Comparison of ENCODE assay signal across 24 mouse cellular contexts in genomic region chr19:37506614-37507013, GRCm38 (mm10). TPM values are rescaled to one million over a fixed set of nuclear protein-coding genes. Genes with fewer than 3 reads are reported as not detected.
A peak's percentile ranks its signal among the peaks of the same experiment; 100 is the strongest.
DNase-seq lines count a peak whose midpoint lies in the region; ATAC-seq and TF ChIP-seq lines count a peak whose summit lies in the region.
"Had no signal": no experiment of that assay in that cellular context is flagged by ENCODE, and none has a peak within 500 bp of the region (broad histone marks: within the 10 kb centered on the region; RNA-seq: fewer than 3 reads in every experiment).

No protein-coding gene starts in this region.

- H3K36me3 ChIP-seq in heart, postnatal 0 days (replicated peaks; ENCODE audit: control insufficient read depth, insufficient read depth, low read length), result no peaks in the 10 kb centered on the region
- H3K36me3 ChIP-seq: heart, embryonic 13.5 days; intestine, embryonic 15.5 days; limb, embryonic 13.5 days had no signal

- TF ChIP-seq EP300 in heart, postnatal 0 days (IDR thresholded peaks at IDR 0.05; ENCODE audit: low read depth), result 0 out of 2 replicates have a peak, but pooled peaks have one; percentile 60

- DNase-seq in gastrocnemius, adult 2 months, result no peak
- DNase-seq in gastrocnemius, postnatal 25 days, result no peak
- no peak for DNase-seq in heart, postnatal 0 days (ENCODE audit: low spot score)
- no peak for DNase-seq in heart, adult 9 months (ENCODE audit: low spot score in 2 of 2)
- peak; percentile 25 for DNase-seq in kidney, postnatal 10 days
- no peak for DNase-seq in kidney, adult 18-20 months
- peak; percentile 19 for DNase-seq in R1 (ENCODE audit: low read depth, low spot score)
- no peak for DNase-seq in adrenal gland, postnatal 4 days (ENCODE audit: low spot score in 2 of 2)
- DNase-seq: cerebellum, adult 18-20 months; cerebellum, postnatal 10 days; midbrain, embryonic 14.5 days; thymus, adult 2 months; thymus, postnatal 36 days had no signal

- H3K4me2 ChIP-seq in heart, postnatal 0 days (ENCODE audit: low read depth, low read length), result 0 out of 2 replicates have a peak overlapping the region, but pooled peaks have one; percentile 4
- H3K4me2 ChIP-seq: heart, embryonic 13.5 days; intestine, embryonic 15.5 days; limb, embryonic 13.5 days; liver, embryonic 11.5 days had no signal

- no peaks in the 10 kb centered on the region for H3K4me1 ChIP-seq in heart, postnatal 0 days (ENCODE audit: control insufficient read depth, insufficient read depth)
- H3K4me1 ChIP-seq: intestine, embryonic 15.5 days; limb, embryonic 13.5 days had no signal

- no peak for TF ChIP-seq CTCF in gastrocnemius, adult 2 months (IDR thresholded peaks at IDR 0.05)
- TF ChIP-seq CTCF in heart, postnatal 0 days (IDR thresholded peaks at IDR 0.05; ENCODE audit: low read depth), result no peak

- peak; percentile 55 for ATAC-seq in heart, postnatal 0 days (ENCODE audit: insufficient read depth, low read depth)
- ATAC-seq: forebrain, embryonic 16.5 days; hindbrain, postnatal 0 days; intestine, embryonic 15.5 days; lung, postnatal 0 days; Patski had no signal

- no peak overlapping the region for H3K9ac ChIP-seq in heart, postnatal 0 days (replicated peaks; ENCODE audit: low read depth, low read length)
- H3K9ac ChIP-seq: heart, embryonic 13.5 days; intestine, embryonic 15.5 days; limb, embryonic 13.5 days had no signal

- intact Hi-C loops in gastrocnemius, adult 2 months (cut with DNase I), result no loop called here

- 57% methylated on average over 5 of the region's 5 CpGs for WGBS in heart, postnatal 0 days

- H3K27ac ChIP-seq in gastrocnemius, adult 2 months, result no peak overlapping the region
- H3K27ac ChIP-seq in heart, postnatal 0 days (ENCODE audit: low read depth), result no peak overlapping the region
- H3K27ac ChIP-seq: heart, embryonic 13.5 days; hindbrain, postnatal 0 days; intestine, embryonic 15.5 days; layer of hippocampus, adult 2 months; limb, embryonic 13.5 days had no signal

- 0 out of 2 replicates have a peak, but pooled peaks cover 3% of the 10 kb centered on the region for H3K27me3 ChIP-seq in heart, postnatal 0 days (ENCODE audit: control insufficient read depth, insufficient read depth, low read length)
- H3K27me3 ChIP-seq: CH12.LX; intestine, embryonic 15.5 days; limb, embryonic 13.5 days had no signal

- H3K9me3 ChIP-seq in heart, postnatal 0 days (replicated peaks; ENCODE audit: control insufficient read depth, low read length), result no peaks in the 10 kb centered on the region
- H3K9me3 ChIP-seq: heart, embryonic 13.5 days; intestine, embryonic 15.5 days; limb, embryonic 13.5 days had no signal

- H3K4me3 ChIP-seq in gastrocnemius, adult 2 months, result 0 out of 2 replicates have a peak overlapping the region, but pooled peaks have one; percentile 3
- H3K4me3 ChIP-seq in heart, postnatal 0 days (ENCODE audit: low read depth, low read length), result no peak overlapping the region
- H3K4me3 ChIP-seq: erythroblast, embryonic 14.5 days; heart, embryonic 13.5 days; intestine, embryonic 15.5 days; layer of hippocampus, adult 2 months; limb, embryonic 13.5 days had no signal

RNA-seq across cellular contexts. Expression of gene Exoc6, which starts 43.6 kb away (rescaled TPM):
- 10 to 100 TPM; 51.3 to 67.3 TPM for total RNA-seq in gastrocnemius, adult 2 months (2021)
- total RNA-seq in gastrocnemius, postnatal 25 days (2021), result 10 to 100 TPM; 33.3 to 43.8 TPM
- total RNA-seq in heart, postnatal 0 days (2014; rRNA removed; ENCODE audit: low replicate concordance), result 19.9 and 24.2 TPM in 2 replicates
- polyA plus RNA-seq in heart, postnatal 0 days (2015; fragmentation: Nextera tagmentation; extraction: Ambion mirVana), result 18.2 and 20.8 TPM in 2 replicates
- 10 to 100 TPM; 21.3 to 22.3 TPM for total RNA-seq in adrenal gland, postnatal 4 days (2021)

Comparison
In these comparisons a context has a peak if more than half of its experiments do, and no peak if none do; other contexts are left out.
1. DNase-seq: peak in kidney, postnatal 10 days (single experiment) and R1 (single experiment); none in gastrocnemius, adult 2 months (single experiment), gastrocnemius, postnatal 25 days (single experiment), heart, postnatal 0 days (single experiment), heart, adult 9 months (0 of 2), kidney, adult 18-20 months (single experiment) and adrenal gland, postnatal 4 days (0 of 2).